Mouse (Mus musculus) cerebellum, postnatal 36 days (tissue): ENCODE results near the gene Mrm3.
A peak's percentile ranks its signal among the peaks of the same experiment; 100 is the strongest.

ENCODE experiments used
- DNase-seq, 2 experiments: peaks; one replicate each; pipeline ENCODE4 v3.0.0; 2021 to 2022; ENCODE audit warnings: mixed read lengths in 2 of 2

Mrm3 gene

GRCm38 (mm10) chr11:76290367-76290766 is 46.9 kb downstream of the Mrm3 start:
- peak; percentile 86 to 87 for DNase-seq

GRCm38 (mm10) chr11:76291960-76292359 is 48.4 kb downstream of the Mrm3 start:
- no peak for DNase-seq

- no peak for DNase-seq
These were observed 48.9 kb downstream of the Mrm3 start for GRCm38 (mm10) chr11:76292398-76292797.

GRCm38 (mm10) chr11:76292831-76293230 is 49.3 kb downstream of the Mrm3 start:
- no peak for DNase-seq

GRCm38 (mm10) chr11:76294078-76294477 is 50.6 kb downstream of the Mrm3 start:
- no peak for DNase-seq

- peak in 1 of 2 experiments; percentile 43 for DNase-seq
These were observed 51.3 kb downstream of the Mrm3 start for GRCm38 (mm10) chr11:76294836-76295235.

GRCm38 (mm10) chr11:76297252-76297651 is 53.7 kb downstream of the Mrm3 start:
- DNase-seq = no peak

GRCm38 (mm10) chr11:76298457-76299000 is 55.0 kb downstream of the Mrm3 start:
- DNase-seq = no peak
